Mouse (Mus musculus): Measurements from ENCODE around the gene Slit3.
A peak's percentile ranks its signal among the peaks of the same experiment; 100 is the strongest.

The Slit3 gene

GRCm38 (mm10) chr11:35120894-35121610, at the start of gene Slit3:
Slit3 (plus strand) TSS chr11:35121224.
- DNase-seq: peak; percentile 61 to 70

- no peak for DNase-seq
Measured at GRCm38 (mm10) chr11:35071451-35071850, 49.6 kb upstream of the Slit3 start.

GRCm38 (mm10) chr11:35075411-35075810, 45.6 kb upstream of the Slit3 start:
- DNase-seq: no peak

- DNase-seq: no peak
Measured at GRCm38 (mm10) chr11:35080451-35081125, 40.4 kb upstream of the Slit3 start.

GRCm38 (mm10) chr11:35082297-35082696, 38.7 kb upstream of the Slit3 start:
- DNase-seq: no peak

GRCm38 (mm10) chr11:35083049-35083448, 38.0 kb upstream of the Slit3 start:
- DNase-seq: no peak

GRCm38 (mm10) chr11:35085351-35085750, 35.7 kb upstream of the Slit3 start:
- DNase-seq: no peak

GRCm38 (mm10) chr11:35086029-35086428, 35.0 kb upstream of the Slit3 start:
- no peak for DNase-seq

GRCm38 (mm10) chr11:35087454-35087853, 33.6 kb upstream of the Slit3 start:
- DNase-seq: no peak

- no peak for DNase-seq
Measured at GRCm38 (mm10) chr11:35088136-35088535, 32.9 kb upstream of the Slit3 start.

- DNase-seq: no peak
Measured at GRCm38 (mm10) chr11:35090629-35091335, 30.2 kb upstream of the Slit3 start.

- DNase-seq: peak; percentile 22 to 28
Measured at GRCm38 (mm10) chr11:35096538-35096937, 24.5 kb upstream of the Slit3 start.

GRCm38 (mm10) chr11:35109781-35110180, 11.2 kb upstream of the Slit3 start:
- DNase-seq: no peak

GRCm38 (mm10) chr11:35110784-35111183, 10.2 kb upstream of the Slit3 start:
- no peak for DNase-seq

GRCm38 (mm10) chr11:35113290-35113689, 7.7 kb upstream of the Slit3 start:
- no peak for DNase-seq

GRCm38 (mm10) chr11:35116436-35116835, 4.6 kb upstream of the Slit3 start:
- no peak for DNase-seq

GRCm38 (mm10) chr11:35117871-35118270, 3.2 kb upstream of the Slit3 start:
- no peak for DNase-seq

GRCm38 (mm10) chr11:35118731-35119130, 2.3 kb upstream of the Slit3 start:
- no peak for DNase-seq

- DNase-seq: peak; percentile 89 to 90
Measured at GRCm38 (mm10) chr11:35119360-35119759, 1.7 kb upstream of the Slit3 start.

- no peak for DNase-seq
Measured at GRCm38 (mm10) chr11:35120076-35120475, 948 bp upstream of the Slit3 start.

GRCm38 (mm10) chr11:35121611-35121959, 561 bp downstream of the Slit3 start:
- DNase-seq: peak; percentile 41 to 50

GRCm38 (mm10) chr11:35122091-35122811, 1.2 kb downstream of the Slit3 start:
- DNase-seq: peak; percentile 53 to 57

GRCm38 (mm10) chr11:35124489-35125107, 3.6 kb downstream of the Slit3 start:
- DNase-seq: no peak
